Mouse (Mus musculus): ENCODE measurements around the gene P3h4. TPM values are rescaled to one million over a fixed set of nuclear protein-coding genes. Genes with fewer than 3 reads are reported as not detected.

Gene P3h4
- polyA plus RNA-seq, 1 experiment from 2014 or later: 29.1 TPM

DNA sequence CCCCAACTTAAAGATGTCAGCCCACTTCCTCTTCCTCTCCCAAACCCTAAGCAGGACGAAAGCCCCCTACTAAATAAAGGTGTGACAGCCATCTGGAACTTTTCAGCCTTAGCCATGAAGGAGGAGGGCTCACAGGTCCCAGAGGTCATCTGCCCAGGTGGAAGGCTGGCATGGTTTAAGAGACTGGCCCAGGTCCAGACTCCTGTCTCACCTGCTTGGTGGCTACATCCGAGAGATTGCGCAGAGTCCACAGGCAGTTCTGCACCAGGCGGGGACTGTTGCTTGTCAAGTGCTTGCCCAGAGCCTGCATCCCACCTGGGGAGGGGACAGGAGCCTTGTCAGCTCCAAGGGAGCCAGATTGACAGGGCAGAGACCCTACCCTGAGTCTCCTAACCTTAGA is 35.3 kb downstream of the P3h4 start:
- H3K27me3 ChIP-seq: no peaks in the 10 kb centered on the region
- in situ Hi-C loops (cut with MboI; ENCODE audit: low pct_unique_long_range_greater_than_20kb): no loop called here
- no peak for TF ChIP-seq CTCF (IDR thresholded peaks at IDR 0.05)
- ATAC-seq (no peak), DNase-seq (ENCODE audit: low read depth, low spot score) (no peak)
- CTCF ChIA-PET: no interaction called here
- POLR2A ChIA-PET: interaction anchor here (0.6 kb wide), 1 partner anchor 605 kb away, joined by 3 read pairs; no protein-coding TSS in a partner anchor

DNA sequence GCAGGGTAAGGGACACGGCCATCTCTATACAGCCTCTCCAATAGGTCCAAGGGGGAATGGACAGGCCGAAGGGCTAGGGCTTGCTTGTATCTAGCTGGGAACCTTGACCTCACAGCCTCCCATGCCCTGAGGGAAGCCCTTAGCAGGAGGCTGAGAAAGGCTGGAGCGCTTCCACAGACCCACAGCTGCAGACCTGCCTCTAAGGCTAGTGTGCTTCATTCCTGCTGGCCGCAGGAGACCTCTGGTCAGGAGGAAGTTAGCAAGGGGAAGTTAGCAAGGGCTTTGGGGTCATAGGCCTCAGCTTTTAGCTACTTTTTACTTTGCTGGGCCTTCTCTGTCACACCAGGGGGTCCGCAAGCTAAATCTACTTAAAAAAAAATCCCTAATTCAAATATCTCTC is 36.2 kb downstream of the P3h4 start:
- CTCF ChIA-PET: no interaction called here
- ATAC-seq (no peak), DNase-seq (ENCODE audit: low read depth, low spot score) (no peak)
- TF ChIP-seq CTCF (IDR thresholded peaks at IDR 0.05): no peak
- no peaks in the 10 kb centered on the region for H3K27me3 ChIP-seq
- POLR2A ChIA-PET: no interaction called here
- in situ Hi-C loops (cut with MboI; ENCODE audit: low pct_unique_long_range_greater_than_20kb): no loop called here

DNA sequence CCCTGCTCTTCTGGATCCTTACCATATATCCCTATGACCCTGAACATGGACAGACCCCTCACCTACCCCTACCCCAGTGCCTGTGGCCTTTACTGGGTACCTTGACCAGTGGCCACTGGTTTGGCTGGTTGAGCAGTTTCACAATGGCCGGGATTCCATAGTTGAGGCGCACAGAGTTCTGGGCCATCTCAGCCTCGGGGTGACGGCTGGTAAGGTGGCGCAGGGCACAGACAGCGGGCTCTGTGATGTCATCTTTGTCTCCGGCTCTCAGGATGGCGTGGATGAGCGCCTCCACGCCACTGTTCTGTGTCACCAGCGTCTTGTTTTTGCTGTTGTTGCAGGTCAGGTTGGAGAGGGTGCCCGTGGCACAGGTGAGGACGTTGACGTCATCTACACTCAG is 36.6 kb downstream of the P3h4 start:
- ChIA-PET POLR2A (no interaction called here), CTCF (interaction anchor here (1.1 kb wide), 1 partner anchor 16 kb away, joined by 3 read pairs; no protein-coding TSS in a partner anchor)
- H3K27me3 ChIP-seq: no peaks in the 10 kb centered on the region
- no peak for TF ChIP-seq CTCF (IDR thresholded peaks at IDR 0.05)
- in situ Hi-C loops (cut with MboI; ENCODE audit: low pct_unique_long_range_greater_than_20kb): no loop called here
- DNase-seq (ENCODE audit: low read depth, low spot score) (no peak), ATAC-seq (no peak)

DNA sequence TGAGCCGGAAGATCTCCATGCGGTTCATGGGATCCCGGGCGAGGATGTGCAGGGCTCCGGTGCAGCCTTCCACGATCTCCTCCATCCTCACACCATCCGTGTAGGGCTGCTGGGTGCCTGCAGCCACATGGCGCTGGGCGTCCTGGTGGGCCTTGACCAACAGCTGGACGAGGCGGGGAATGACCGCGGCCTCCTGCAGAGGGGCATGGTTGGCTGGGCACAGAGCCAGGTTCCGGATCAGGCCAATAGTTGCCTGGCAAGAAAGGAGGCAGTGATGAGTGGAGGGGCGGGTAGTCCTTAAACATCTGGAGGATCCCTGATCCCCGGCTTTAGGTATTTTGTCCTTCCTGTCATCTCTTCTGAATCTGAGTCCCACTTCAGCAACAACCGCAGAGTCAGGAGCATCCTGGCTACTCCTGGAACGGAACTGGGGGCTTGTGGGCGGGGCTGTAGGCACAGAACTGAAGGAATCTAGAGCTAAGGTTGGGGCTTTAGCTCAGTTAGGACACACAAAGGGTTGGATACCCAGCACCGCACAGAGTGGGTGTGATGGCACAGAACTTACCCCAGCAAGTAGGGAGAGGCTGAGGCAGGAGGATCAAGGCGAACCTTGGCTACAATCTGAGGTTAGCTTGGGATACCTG is 37.8 kb downstream of the P3h4 start:
- DNase-seq (ENCODE audit: low read depth, low spot score) (no peak), ATAC-seq (no peak)
- in situ Hi-C loops (cut with MboI; ENCODE audit: low pct_unique_long_range_greater_than_20kb): no loop called here
- POLR2A ChIA-PET: no interaction called here
- CTCF ChIA-PET: interaction anchor here (1.1 kb wide), 1 partner anchor 15 kb away, joined by 3 read pairs; no protein-coding TSS in a partner anchor
- no peaks in the 10 kb centered on the region for H3K27me3 ChIP-seq
- TF ChIP-seq CTCF (IDR thresholded peaks at IDR 0.05): no peak

DNA sequence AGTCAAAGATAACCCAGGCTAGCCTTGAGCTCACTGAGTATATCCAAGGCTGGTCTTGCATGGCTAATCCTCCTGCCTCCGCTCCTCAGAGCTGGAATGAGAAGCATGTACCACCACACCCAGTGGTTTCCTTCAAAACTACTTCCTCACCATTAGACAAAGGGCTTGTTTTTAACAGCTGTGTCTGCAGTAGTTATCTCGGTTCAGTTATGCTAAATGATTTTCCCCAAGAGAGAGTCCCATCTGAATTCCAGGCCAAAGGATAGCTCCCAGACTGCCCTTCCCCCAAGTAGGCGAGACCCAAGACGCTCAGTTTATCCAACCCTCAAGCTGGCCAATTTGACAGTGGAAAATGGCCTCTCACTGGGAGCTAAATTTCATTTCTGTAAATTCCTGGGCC is 38.6 kb downstream of the P3h4 start:
- no peak for DNase-seq (ENCODE audit: low read depth, low spot score)
- ATAC-seq: no peak
- ChIA-PET CTCF (no interaction called here), POLR2A (no interaction called here)
- TF ChIP-seq CTCF (IDR thresholded peaks at IDR 0.05): no peak
- in situ Hi-C loops (cut with MboI; ENCODE audit: low pct_unique_long_range_greater_than_20kb): no loop called here
- H3K27me3 ChIP-seq: no peaks in the 10 kb centered on the region

DNA sequence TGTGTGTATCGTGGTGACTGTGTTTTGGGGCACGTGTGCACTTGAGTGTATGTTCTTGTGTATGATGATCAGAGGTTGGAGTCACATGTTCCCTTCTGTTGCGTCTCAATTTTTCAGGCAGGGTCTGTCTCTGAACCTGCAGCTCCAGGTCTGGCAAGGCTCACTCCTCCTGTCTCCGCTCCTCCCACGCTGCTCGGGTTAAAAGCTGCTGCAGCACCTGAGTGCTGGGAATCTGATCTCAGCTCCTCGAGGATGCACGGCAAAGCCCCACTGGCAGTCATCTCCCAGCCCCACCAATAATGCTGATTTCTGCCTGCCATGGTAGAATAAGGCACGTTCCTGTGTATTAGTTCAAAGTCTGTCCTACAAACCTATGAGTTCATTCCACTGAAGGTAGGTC is 39.5 kb downstream of the P3h4 start:
- no peaks in the 10 kb centered on the region for H3K27me3 ChIP-seq
- DNase-seq (ENCODE audit: low read depth, low spot score) (no peak), ATAC-seq (no peak)
- in situ Hi-C loops (cut with MboI; ENCODE audit: low pct_unique_long_range_greater_than_20kb): no loop called here
- POLR2A ChIA-PET: no interaction called here
- no peak for TF ChIP-seq CTCF (IDR thresholded peaks at IDR 0.05)
- CTCF ChIA-PET: no interaction called here

DNA sequence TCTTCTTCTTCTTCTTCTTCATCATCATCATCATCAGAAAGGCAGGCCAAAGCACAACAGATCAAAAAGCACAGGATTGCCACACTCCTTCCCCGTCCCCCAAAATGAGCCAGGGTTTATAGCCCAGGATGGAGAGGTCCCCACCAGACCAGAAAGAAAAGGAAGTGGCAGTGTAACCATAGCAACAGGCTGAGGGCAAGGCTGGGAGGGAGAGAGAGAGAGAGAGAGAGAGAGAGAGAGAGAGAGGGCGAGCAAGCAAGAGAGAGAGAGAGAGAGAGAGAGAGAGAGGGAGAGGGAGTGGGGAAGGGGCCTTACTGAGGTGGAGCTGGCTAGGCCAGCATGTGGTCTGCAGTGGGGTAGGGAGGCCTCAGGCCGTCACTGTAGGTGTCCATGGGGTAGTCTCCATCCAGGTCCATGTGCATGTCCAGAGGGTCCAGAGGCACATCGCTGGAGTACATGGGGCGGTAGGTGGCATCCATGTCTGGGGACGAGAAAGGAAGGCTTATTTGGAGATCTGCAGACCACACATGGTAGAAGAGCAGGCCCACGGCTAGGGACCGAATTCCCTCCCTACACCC is 42.6 kb downstream of the P3h4 start:
- no peaks in the 10 kb centered on the region for H3K27me3 ChIP-seq
- ChIA-PET CTCF (no interaction called here), POLR2A (no interaction called here)
- DNase-seq (ENCODE audit: low read depth, low spot score): no peak
- no peak for ATAC-seq
- in situ Hi-C loops (cut with MboI; ENCODE audit: low pct_unique_long_range_greater_than_20kb): no loop called here
- no peak for TF ChIP-seq CTCF (IDR thresholded peaks at IDR 0.05)

DNA sequence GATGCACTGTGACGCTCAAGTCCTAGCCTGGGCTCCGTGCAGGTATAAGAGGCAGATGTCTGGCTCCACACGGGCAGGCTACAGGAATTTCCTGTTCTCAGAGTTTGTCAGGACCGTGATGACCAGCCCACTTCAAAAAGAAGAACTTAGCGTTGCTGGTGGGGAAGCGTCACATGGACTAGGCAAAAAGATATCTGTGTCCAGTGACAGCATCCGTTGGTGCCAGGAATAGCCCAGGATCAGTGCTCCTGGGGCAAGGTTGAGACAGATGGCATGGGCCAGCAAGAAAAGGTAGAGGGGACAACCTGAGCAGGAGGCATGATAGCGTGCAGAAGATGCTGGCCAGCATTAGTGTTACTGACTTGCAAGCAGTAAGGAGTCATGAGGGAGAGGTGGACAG is 44.8 kb downstream of the P3h4 start:
- DNase-seq (ENCODE audit: low read depth, low spot score) (no peak), ATAC-seq (no peak)
- POLR2A ChIA-PET: no interaction called here
- no peaks in the 10 kb centered on the region for H3K27me3 ChIP-seq
- in situ Hi-C loops (cut with MboI; ENCODE audit: low pct_unique_long_range_greater_than_20kb): loop anchor here (10.0 kb wide), 1 partner anchor 185 kb away; no protein-coding TSS in a partner anchor
- no peak for TF ChIP-seq CTCF (IDR thresholded peaks at IDR 0.05)
- CTCF ChIA-PET: interaction anchor here (0.8 kb wide), 1 partner anchor 15 kb away, joined by 4 read pairs; no protein-coding TSS in a partner anchor

DNA sequence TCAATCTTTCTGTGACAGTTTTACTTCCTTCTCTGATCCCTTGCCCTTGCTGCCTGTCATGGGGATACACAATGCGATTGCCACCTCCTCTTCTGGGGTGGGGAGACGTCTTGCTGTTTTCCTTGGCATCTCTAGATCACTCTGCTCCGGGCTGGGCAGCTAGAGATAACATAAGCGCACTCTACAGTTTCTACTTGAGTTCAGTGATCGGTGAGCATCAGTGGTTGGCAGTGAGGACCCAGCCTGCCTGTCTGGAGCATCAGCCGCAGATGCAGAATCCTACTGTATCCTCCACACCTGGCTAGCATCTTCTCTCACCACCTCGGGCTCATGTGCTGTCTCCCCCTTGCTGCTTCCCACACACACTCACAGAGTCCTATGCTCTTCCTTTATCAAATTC is 45.5 kb downstream of the P3h4 start:
- no peaks in the 10 kb centered on the region for H3K27me3 ChIP-seq
- in situ Hi-C loops (cut with MboI; ENCODE audit: low pct_unique_long_range_greater_than_20kb): loop anchor here (10.0 kb wide), 1 partner anchor 186 kb away; no protein-coding TSS in a partner anchor
- no peak for TF ChIP-seq CTCF (IDR thresholded peaks at IDR 0.05)
- ChIA-PET POLR2A (interaction anchor here (0.7 to 1.6 kb wide), 2 partner anchors 28 to 198 kb away, joined by 4 read pairs; partner anchors contain the start of gene Jup), CTCF (interaction anchor here (0.9 kb wide), 1 partner anchor 28 kb away, joined by 3 read pairs; no protein-coding TSS in a partner anchor)
- DNase-seq (ENCODE audit: low read depth, low spot score) (no peak), ATAC-seq (no peak)

DNA sequence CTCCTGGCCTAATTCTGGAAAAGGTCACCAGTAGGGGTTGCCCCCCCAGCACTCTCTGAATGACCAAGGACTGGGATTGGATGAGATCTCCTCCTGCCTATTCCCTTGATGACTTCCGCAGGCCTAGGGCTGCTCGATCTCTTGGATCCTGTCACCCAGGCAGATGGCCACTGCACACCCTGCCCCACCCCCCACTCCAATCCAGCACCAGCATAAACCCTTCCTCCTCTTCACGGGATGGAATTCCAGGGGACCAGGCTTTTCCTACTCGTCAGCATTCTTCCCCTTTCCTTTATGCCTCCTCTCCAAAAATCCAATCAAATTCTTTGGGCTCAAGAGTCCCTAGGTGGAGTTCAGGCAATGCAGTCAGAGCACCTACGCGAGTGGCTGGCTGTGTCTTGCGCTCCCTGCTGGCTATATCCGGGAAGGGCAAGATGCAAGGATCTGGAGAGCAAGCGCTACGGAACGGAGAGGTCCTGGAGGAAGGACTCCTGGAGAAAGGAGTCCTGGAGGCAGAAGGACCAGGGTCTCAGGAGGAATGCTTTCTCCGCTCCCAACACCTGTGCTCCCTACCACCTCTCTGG is 51.6 kb downstream of the P3h4 start:
- ATAC-seq (peak; percentile 51), DNase-seq (ENCODE audit: low read depth, low spot score) (no peak)
- peak; percentile 82 for TF ChIP-seq CTCF (IDR thresholded peaks at IDR 0.05)
- ChIA-PET POLR2A (no interaction called here), CTCF (interaction anchor here (1.3 to 2.7 kb wide), 2 partner anchors 32 to 45 kb away, joined by 6 to 14 read pairs; partner anchors contain the start of gene Jup)
- peaks cover 5% of the 10 kb centered on the region for H3K27me3 ChIP-seq
- in situ Hi-C loops (cut with MboI; ENCODE audit: low pct_unique_long_range_greater_than_20kb): loop anchor here (5.0 to 10.0 kb wide), 2 partner anchors 44 to 192 kb away; no protein-coding TSS in a partner anchor
